Mouse (Mus musculus): ENCODE data around the gene Adgrl2.

Adgrl2 gene

DNA sequence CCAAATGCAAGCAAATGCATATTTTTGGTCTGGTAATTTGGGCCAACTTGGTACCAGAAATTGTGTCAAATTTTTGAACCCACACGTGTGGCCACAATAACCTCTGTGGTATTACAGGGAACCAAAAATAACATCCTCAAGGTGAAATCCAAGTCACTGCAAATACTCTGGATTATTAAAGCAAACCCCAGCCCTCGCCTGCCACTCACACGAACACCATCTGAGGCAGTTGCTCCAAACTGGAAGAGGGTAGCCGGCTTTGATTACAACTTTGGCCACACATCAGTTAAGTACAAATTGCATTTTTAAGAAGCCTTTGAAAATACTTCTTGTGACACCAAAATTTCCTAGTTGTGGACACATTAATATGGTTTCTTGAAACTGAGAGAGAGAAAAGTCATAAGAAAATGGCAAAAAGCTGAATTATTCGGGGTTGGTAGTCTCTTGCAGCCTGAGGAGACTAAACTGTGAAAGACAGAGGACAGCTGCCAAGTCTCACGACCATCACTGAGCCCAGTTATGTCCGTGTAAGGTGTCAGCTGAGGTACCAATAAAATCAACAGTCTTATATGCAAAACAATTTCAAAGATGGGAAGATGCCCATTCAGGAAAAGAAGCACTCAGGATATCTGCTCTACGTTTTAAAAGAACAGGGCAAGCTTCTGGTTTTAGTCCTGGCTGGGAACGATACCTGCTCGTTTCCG is 18.3 kb downstream of the Adgrl2 start:
- no peak for DNase-seq

DNA sequence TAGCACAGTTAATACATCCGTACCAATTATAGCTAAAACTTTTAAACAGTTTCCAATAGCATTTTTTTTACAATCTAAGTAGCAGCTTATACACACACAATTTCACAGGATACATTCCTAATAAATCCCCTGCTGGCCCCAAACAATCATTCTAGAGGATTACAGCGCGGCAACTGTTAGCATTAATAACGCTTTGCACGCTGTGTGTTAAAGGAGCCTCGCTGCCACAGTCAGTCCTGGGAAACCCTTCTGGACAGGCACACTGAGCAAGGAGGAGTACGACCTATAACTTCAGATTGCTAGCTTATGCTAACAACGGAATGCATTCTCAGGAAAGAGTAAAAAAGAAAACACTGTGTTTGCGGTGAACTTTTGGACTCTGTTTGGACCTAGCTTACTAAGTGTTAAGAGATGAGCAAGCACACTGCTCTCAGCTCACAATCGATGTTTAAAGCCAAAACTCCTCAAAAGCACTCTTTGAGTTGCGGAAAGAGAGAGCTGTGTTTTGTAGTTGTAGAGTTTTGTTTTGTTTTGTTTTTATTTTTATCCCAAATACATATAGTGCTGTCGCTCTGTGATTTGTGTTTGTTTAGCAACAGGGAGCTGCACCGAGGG is 25.3 kb downstream of the Adgrl2 start:
- DNase-seq, result no peak

DNA sequence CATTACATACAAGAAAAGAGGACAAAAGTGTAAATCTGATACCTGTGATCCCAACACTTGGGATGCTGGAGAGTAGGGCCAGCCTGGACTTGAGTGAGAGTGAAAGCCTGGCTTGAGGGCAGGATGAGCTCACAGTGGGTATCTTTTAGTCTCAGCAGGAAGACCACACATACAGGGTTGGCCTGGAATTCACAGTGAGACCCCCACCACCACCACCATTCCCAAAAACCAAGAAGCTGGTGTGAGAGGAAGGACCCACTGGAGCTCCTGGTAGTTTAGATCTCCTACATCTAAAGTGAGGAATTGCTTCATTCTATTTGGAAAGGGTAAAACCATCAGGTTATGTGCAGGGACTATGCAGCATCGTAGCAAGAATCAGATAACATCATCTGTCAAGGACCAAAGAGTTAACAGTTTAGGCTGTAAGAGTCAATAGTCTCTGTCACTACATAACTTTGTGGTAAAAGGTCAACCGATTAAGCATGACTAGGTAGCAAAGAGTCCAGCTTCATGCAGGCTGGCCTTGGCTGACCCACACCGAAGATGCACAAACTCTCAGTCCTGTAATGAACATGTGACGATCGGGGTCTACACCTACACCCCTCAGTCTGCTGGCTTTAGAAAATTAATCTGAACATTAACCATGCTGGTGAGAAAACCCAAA is 26.8 kb downstream of the Adgrl2 start:
- DNase-seq, result no peak

DNA sequence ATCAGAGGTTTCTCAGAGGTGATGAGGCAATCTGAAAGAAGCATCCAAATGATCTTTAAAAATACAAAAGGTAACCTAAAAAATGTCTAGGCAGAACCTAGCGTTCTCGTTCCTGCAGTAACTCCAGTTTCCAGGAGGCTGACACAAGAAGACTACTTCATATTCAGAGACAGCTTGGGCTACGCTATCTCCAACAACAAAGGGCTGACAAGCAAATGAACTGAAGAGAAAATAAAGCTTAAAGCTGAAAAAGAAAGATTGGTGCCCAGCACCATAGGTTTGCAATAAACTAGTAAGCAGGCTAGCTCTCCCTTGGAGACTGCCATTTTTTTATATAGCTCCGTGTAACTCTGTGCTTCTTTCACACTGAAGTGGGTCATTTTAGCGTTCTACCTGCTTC is 28.7 kb downstream of the Adgrl2 start:
- no peak for DNase-seq

DNA sequence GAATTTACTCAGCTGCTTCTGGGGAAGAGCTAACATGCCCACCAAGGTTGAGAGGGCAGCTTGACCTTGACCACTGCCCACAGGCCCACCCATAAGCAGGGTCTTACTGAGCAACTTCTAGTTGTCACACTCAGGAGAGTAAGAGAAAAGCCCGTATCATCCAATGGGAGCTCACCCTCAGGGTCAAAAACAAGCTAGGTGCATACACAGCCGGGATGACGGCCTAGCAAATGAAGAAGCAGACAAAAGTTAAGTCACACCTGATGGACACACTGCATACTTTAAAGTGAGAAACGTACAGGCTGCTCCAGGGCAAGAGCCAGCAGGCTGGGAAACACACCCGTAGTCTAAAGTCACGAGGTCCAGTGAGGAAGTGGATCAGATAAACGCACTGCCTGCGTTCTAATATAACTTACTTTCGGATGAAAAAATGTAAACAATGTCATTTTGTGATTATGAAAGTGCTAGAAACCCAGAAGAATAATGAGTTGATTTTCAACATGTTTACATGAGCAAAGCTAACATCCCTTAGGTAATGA is 29.5 kb downstream of the Adgrl2 start:
- no peak for DNase-seq

DNA sequence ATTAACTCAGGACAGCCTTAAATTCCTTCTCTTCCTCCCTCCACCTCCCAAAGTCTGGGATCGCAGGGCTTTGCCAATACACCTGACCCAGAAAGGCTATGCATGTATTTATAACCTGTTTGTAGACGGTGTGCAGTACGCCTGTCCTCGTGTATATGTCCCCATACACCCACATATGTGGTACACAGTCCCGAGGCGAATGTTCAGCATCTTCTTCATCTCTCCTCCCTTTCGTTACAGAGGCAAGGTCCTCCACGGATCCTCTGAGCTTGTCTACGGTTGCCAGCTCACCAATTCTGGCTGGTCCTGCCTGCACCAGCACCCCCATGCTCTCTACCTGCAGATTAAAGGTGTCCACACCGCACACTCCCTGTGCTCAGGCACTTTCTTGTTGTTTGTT is 30.1 kb downstream of the Adgrl2 start:
- DNase-seq, result no peak

DNA sequence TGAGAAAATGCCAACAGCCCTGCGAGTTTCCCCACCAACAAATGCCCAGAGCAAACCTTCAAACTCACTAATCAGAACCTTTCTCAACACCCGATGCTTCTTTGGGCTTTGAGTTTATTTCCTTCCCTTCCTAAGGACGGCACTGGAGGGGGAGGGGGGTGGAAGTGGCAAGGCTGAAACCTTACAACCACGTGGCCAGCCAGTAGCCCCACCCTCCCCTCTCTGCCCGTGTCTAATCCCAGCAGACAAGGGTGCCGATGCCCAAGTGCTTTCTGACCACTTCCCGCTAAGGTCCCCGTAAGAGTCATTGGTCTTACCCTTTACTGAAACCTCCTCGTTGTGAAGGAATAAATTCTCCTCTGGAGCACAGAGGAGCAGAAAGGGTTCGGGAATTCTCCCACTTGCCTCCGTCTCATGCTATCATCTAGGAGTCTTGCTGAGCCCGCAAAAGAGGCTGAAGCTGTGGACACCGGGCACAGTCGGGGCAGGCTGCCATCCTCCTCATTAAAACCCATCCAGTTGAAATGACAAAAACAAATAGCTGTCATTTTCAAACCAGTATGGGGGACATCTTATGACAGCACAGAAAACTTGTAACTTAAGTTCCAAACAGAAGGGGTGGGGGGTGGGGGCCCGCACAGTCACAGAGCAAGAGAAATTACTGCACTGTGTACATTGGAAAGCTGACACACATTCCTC is 30.9 kb downstream of the Adgrl2 start:
- peak; percentile 30 for DNase-seq

DNA sequence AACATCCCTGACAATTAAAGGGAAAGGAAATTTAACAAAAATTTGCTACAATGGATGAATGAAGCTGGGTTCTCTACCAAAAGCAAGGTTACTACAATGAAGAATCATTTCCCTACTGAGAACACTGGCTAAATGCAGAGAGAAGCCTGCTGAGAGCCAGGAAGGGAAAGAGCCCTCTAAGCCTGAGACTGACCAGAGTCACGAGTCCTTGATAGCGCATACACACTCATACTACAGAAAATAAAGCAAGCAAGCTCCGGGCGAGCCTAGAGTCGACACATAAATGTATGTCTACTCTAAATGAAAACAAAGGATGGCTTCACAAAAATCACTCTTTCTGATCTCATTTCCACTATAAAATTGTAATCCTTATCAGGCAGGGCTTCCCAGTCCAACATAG is 31.6 kb downstream of the Adgrl2 start:
- no peak for DNase-seq

DNA sequence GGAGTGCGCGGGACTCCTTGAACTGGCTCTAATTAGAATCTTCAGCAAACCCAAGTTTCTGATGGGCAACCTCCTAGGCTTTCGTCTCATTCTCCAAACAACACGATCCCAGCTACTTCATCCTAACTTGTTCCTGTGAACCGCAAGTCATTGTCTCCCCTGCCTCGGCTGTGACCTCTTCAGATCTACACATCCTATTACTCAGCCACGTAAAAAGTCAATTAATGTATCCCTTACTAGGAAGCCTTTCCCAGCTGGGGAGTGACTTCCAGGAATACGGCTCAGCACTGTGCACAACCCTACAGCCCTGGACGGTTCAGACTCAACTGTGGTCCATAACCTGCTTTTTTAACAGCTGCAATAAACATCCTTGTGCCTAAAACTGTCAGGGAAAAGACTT is 32.2 kb downstream of the Adgrl2 start:
- no peak for DNase-seq

DNA sequence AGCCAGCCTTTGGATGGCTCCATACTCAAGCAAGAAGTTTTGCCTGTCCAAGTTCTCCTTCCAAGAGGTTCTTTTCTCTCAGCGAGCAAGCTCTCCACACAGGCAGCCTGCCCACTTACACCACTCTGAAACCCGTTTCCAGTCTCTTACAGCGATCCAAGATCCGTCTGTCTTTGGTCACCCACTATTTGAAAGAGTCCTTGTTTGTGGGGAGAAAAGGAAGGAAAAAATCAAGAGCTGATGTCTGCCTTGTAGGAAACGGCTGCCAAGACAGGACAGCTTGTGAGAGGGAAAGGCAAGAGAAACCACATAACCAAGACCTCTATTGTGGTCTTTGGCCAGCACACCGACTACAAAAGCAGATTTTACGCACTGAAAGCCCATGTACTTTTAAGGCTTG is 33.5 kb downstream of the Adgrl2 start:
- no peak for DNase-seq

DNA sequence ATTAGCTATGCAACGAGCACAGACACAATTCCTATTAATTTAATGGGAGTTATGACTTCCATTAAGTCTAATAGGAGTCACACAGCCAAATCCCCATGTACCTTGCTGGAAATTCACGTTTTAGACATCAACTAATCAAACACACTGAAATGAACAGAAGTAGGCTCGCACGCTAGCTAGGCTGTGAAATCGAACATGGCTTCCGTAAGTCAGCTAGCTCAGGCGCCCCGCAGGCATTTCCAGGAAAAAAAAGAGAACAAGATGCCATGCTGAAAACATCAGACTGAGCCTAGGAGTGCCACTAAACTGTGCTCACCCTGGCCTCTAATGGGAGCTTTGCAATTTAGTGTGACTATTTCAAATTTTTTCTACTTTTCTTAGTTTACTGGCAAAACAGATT is 40.6 kb downstream of the Adgrl2 start:
- no peak for DNase-seq

DNA sequence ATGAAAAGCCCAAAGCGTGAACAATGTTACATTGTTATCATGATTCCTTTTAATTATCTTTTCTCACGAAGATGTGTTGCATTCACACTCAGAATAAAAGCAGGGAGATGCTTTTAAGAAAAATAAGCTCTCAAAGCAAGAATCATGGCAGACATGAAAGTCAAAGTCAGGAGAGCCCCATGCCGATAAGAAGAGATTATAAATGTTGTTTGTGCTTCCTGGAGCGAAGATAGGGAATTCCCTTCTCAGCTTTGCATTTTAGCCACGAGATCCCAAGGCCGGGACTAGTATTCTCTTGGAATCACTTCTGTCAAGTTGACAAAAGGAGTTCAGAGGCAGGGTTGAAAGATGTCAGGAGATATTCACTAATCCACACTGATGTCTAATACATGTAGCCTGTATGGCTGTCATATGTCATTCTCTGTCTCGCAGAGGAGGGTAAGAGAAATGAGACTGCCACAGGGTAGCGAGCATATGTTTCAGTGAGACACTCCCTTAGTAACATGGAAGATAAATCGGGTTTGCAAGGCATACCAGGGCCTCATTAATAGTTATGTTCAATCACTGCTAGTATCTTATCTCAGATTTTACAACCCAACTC is 42.5 kb downstream of the Adgrl2 start:
- DNase-seq, result no peak

DNA sequence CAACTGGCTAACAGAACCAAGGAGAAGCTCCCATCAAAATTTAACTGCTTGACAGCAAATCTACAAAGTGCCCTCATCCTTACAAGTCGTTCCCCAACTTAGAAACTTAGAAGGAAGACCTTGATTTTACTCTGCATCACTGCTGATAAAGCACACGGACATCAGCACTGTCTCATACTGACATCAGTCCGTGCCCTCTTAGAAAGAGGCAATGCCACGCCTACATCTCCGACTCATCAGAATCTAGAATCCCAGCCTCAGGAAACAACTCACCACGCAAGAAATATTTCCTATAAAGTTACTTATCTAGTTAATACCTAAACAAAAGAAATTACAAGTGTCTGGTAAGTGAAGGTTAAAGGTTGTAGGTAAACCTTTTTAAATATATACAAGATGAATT is 43.1 kb downstream of the Adgrl2 start:
- DNase-seq, result no peak

DNA sequence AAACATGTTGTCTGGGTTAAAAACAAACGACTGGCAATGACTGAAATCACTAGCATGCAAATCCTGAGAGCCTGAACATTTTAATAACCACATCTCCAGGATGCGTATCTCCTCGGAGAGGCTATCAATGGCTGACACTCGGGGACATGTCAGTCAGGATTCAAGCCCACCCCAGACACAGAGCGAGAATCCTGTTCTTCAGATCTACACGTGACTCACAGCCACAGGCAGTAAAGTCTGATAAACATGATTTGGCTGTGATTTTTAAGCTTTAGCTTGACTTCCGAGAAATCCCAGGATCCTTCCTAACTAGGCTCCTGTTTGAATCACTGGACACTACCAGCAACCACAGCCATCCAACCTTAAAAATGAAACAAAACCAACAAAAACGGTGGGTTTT is 44.8 kb downstream of the Adgrl2 start:
- no peak for DNase-seq

DNA sequence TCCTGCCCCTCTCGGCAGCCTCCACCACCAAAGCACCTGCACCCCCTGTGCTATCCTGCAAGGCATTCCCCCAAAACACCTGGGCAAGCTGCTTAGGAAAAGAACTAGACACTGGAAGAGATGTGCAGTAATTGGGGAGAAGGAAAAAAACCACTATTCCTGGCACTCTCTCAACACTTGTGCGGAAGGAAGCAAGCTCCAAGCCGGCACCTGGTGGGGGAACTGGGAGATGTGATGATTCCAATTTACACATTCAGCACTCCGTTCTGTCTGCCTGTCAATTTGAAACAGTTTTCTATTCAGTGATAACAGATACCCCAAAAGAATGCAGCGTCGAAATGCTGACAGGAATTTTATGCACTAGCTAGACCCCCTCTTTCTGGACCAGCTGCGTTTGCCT is 50.9 kb downstream of the Adgrl2 start:
- no peak for DNase-seq

DNA sequence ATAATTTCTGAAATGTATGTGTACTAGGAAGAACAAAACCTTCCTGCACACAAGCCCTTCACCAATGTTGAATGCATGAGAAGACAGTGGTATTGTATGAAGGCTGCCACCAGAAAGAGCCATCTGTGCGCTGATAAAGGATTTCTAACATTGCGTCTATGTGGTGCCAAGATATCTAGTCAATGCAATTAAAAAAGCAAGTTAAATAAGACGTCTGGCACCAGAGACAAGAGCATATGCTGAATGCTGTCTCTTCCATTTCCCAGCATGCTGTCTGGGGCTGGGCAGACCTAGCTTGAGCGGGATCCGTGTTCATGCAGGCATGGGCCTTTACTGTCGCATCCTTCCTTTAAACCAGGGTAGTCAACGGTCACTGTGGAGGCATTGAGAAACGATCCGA is 55.3 kb downstream of the Adgrl2 start:
- no peak for DNase-seq

DNA sequence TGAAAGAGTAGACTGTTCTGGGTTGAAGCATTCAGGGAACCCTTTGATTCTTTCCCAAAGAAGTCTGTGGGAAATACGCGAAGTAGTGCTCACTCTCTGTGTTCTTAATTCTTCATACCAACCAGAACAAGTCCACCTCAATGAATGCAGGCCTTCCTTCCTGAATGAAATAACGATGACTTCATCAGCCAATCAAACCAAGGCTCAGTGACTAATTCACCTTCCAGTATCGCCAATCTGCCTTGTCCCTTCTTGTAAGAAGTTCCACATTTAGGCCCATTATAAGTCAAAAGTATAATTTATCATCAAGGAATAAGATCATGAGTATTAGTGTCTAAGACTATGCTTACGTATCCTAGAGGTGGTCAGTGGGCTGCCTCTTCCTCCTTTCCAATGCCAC is 56.1 kb downstream of the Adgrl2 start:
- no peak for DNase-seq

DNA sequence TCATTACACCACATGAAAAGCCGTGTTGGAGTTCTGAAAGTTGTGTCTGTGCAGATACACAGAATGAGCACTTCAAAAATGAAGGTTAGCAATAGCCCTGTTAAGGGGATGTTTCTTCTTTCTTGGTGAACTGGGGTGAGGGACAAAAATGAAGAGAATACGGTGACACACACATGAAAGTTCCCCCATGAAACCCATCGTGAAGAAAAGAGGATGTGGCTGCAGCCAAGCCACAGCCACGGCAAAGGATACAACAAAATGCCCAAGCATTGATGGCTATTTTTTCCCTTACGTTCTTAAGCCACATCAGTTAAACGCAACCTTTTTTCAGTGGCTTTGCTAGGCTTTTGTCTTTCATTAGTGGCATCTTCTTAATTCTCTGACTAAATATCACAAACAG is 57.2 kb downstream of the Adgrl2 start:
- no peak for DNase-seq

DNA sequence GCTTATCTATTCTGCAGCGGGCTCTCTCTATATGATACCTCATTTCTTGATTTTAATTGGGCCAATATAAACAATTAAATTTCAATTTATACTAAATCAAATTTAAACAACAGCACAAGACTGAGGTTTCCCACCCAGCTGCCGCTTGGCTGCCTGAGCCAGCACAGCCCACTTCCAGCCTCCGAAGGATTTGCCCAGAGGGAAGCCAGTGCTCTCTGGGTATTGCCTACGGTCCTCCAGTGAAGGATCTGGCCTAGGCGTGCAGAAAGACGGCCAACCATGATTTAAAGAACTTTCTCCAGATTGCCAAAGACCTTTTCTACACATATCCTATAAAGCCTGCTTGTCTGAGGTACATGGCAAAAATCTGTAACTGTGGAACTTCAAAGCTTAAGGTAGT is 59.4 kb downstream of the Adgrl2 start:
- no peak for DNase-seq

DNA sequence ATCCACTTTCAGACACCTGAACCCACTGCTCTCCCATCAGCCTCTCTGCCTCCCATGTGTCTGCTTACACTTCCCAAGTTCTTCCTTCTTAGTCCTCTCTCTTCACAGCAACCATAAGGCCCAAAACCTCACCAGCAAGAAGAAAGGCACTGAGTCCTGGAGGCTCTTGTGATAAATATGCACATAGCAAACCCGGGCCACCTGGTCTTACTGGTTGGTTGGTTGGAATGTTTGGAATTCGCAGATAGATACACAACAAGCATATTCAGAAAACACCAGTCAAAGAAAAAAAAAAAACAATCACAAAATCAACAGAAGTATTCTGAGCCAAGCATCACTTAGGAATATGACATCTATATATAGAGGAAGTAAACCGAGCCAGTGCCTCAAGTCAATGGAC is 64.0 kb downstream of the Adgrl2 start:
- no peak for DNase-seq

DNA sequence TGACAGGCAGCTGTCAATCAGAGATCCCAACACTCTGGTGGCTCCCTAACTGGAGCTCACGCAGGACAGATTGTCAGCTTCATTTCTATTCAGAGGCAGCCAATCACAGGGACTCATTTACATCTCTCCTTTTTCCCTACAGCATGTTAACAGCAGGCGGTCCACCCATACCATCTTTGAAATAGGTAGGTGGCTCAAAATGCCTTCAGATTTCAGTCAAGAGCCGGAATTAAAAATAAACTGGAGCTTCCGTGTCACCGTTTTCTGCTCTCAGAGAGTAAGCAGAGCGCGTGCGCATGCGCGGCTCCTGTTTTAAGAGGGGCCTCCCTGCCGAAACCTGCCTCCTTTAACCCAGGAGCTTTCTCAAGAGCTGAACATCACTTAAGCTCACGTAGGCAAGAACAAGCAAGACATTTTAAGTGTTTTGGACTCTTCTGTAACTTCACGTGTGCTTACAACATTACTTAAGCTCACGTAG is 67.7 kb downstream of the Adgrl2 start:
- DNase-seq, result peak; percentile 77

DNA sequence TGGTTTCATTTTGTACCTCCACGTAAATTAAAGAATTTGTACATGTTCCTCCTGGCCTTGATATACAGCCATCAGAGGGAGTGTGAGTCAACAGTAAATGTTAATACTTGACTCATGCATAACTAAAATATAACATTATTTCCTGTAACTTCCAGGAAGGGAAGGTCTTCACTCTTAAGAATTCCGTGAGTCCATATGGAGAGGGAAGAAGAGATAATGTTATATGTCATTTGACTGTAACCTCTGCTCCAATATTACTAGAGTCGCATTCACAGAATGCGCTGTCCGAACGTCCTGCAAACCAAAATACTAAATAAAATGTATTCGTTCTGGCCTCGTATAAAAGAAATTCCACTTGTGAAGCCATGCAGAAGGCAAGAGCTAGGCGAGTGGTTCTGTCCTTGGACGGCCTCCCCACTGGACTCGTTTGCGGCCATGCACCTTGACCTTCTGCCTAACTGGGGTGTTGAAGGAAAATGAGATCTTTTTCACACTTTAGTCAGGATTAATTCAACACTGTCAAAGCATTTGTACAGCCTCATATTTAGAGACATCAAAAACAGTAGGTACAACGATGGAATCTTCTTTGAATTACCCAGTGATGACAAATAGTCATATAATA is 68.3 kb downstream of the Adgrl2 start:
- DNase-seq, result no peak

DNA sequence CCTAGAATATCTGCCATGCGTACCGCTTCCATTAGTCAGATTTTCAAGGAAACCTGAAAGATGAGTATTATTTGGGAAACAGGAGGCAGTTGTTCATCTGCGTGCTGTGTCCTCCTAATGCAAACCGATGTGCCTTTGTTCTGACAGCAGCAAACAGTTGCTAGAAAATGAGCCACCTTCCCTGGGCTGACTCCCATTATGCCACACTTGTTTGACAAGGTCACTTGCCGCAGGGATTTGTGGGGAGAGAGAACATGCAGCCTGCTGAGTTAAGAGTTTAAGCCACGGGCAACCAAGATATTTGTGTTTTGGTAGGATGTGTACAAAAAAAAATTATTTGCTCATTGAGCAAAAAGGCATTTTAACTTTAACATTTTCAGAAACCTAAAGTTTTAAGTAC is 69.5 kb downstream of the Adgrl2 start:
- no peak for DNase-seq

Measured in right cerebral cortex, postnatal 14 days (tissue).